Mouse (Mus musculus): ENCODE data around the gene Trabd2b.

DNA sequence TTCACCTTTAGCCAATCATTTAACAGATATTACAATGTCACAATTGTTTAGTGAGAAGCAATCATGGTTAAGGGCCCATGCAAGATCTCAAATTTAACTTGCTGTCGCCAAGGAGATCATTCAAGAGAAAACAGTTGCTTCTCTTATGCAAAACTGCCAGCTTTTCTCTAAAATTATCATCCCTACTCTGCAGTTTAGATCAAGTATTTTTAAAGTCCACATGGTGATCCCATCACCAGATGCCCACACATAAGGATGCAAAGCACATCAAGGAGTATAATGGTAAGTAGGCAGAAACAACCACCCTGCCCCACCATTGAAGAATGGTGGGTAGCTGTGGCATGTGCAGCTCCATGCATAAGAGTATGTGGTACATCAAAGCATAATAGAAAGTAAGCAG is 229.8 kb downstream of the Trabd2b start:
- TF ChIP-seq CTCF (IDR thresholded peaks at IDR 0.05; ENCODE audit: low read depth) (no peak), EP300 (IDR thresholded peaks at IDR 0.05; ENCODE audit: low read depth) (no peak)

Measured in heart, postnatal 0 days (tissue).